Comparison of ENCODE assay signal across 8 mouse cellular contexts in genomic region chr4:126741448-126741847, GRCm38 (mm10). TPM values are rescaled to one million over a fixed set of nuclear protein-coding genes. Genes with fewer than 3 reads are reported as not detected.
DNase-seq lines count a peak whose midpoint lies in the region; ATAC-seq lines count a peak whose summit lies in the region.

No protein-coding gene starts in this region.

- H3K9ac ChIP-seq in hindbrain, embryonic 16.5 days (ENCODE audit: low read depth, low read length) = no peak overlapping the region; the same call in 1 of the 2 replicates

- H3K9me3 ChIP-seq in hindbrain, embryonic 16.5 days (ENCODE audit: control insufficient read depth, low read length) = no peaks in the 10 kb centered on the region

- no peak overlapping the region for H3K4me3 ChIP-seq in hindbrain, embryonic 16.5 days (ENCODE audit: low read length)

- peaks cover 26% of the 10 kb centered on the region for H3K27me3 ChIP-seq in hindbrain, embryonic 16.5 days (replicated peaks; ENCODE audit: control insufficient read depth, insufficient read depth, low read length)

- WGBS in hindbrain, embryonic 16.5 days = 6% methylated on average over 12 of the region's 12 CpGs

- peaks cover 19% of the 10 kb centered on the region for H3K36me3 ChIP-seq in hindbrain, embryonic 16.5 days (ENCODE audit: control insufficient read depth, insufficient read depth, low read length)

- peak overlapping the region; percentile 39 for H3K4me2 ChIP-seq in hindbrain, embryonic 16.5 days (ENCODE audit: low read length)

- peaks cover 2% of the 10 kb centered on the region; the same call in 1 of the 2 replicates for H3K4me1 ChIP-seq in hindbrain, embryonic 16.5 days (ENCODE audit: control insufficient read depth, insufficient read depth, low read depth, low read length)

- ATAC-seq in activated CD4-positive, CD25-positive, alpha-beta regulatory T cell, adult 4 months = peak; percentile 83
- peak; percentile 68; the same call in 1 of the 2 replicates for ATAC-seq in hindbrain, embryonic 16.5 days

- H3K27ac ChIP-seq in hindbrain, embryonic 16.5 days (ENCODE audit: low read depth, low read length) = no peak overlapping the region

- peak; percentile 82 to 89 for DNase-seq in cerebellum, postnatal 25 days
- DNase-seq in frontal cortex, postnatal 36 days (ENCODE audit: low spot score in 2 of 2) = peak; percentile 86 to 88
- DNase-seq in left cerebral cortex, adult 18-20 months (ENCODE audit: low spot score in 2 of 2) = peak; percentile 87 to 89
- DNase-seq in lung, postnatal 4 days = peak; percentile 72 to 84
- peak; percentile 86 to 92 for DNase-seq in right cerebral cortex, postnatal 10 days (ENCODE audit: low spot score in 2 of 2)
- DNase-seq in yolk sac, embryonic 10.5 days (ENCODE audit: low spot score) = peak; percentile 75

RNA-seq across cellular contexts. Expression of gene Tfap2e, which starts 5.4 kb away (rescaled TPM):
- polyA plus RNA-seq in activated CD4-positive, CD25-positive, alpha-beta regulatory T cell, adult 4 months (2017; shearing (Covaris generic)) = not detected
- polyA plus RNA-seq in hindbrain, embryonic 16.5 days (2015; fragmentation: Nextera tagmentation; extraction: Ambion mirVana) = 0.12 and 0.14 TPM in 2 replicates
- not detected for total RNA-seq in left cerebral cortex, adult 18-20 months (2021)

RNA-seq across cellular contexts. Expression of gene Ncdn, which starts 11.8 kb away (rescaled TPM):
- 10 to 100 TPM; 11.5 to 14.0 TPM for polyA plus RNA-seq in activated CD4-positive, CD25-positive, alpha-beta regulatory T cell, adult 4 months (2017; shearing (Covaris generic))
- 159 and 170 TPM in 2 replicates for polyA plus RNA-seq in hindbrain, embryonic 16.5 days (2015; fragmentation: Nextera tagmentation; extraction: Ambion mirVana)
- total RNA-seq in left cerebral cortex, adult 18-20 months (2021) = 1,000 to 10,000 TPM; 1,037 to 1,100 TPM

RNA-seq across cellular contexts. Expression of gene AU040320, which starts 11.9 kb away (rescaled TPM):
- 10 to 100 TPM; 11.8 to 15.6 TPM for polyA plus RNA-seq in activated CD4-positive, CD25-positive, alpha-beta regulatory T cell, adult 4 months (2017; shearing (Covaris generic))
- polyA plus RNA-seq in hindbrain, embryonic 16.5 days (2015; fragmentation: Nextera tagmentation; extraction: Ambion mirVana) = 35.0 and 39.4 TPM in 2 replicates
- total RNA-seq in left cerebral cortex, adult 18-20 months (2021) = 10 to 100 TPM; 53.4 to 61.8 TPM

Comparison
In these comparisons a context has a peak if more than half of its experiments do, and no peak if none do; other contexts are left out.
1. RNA of gene Ncdn, which starts 11.8 kb away (polyA plus RNA-seq): 159 to 170 TPM in hindbrain, embryonic 16.5 days; 11.5 to 14.0 TPM in activated CD4-positive, CD25-positive, alpha-beta regulatory T cell, adult 4 months; every median in the first group is over 10 times any median in the second.
2. Peak in every context shown above with its lines, with median percentiles within 50 percentile points of each other: DNase-seq.